Mouse (Mus musculus) ES-Bruce4 (cell line): ENCODE measurements around the gene Shh.

ENCODE experiments used
- CTCF ChIP-seq: IDR thresholded peaks from one replicate; pipeline ENCODE4 v1.8.1; 2011; ENCODE audit warnings: low read depth, low read length
- EP300 ChIP-seq: IDR thresholded peaks from 2 replicates; pipeline ENCODE4 v1.6.1; 2011; ENCODE audit warnings: low read depth, low read length; ENCODE audit not compliant: insufficient read depth
- POLR2A ChIP-seq: IDR thresholded peaks from one replicate; pipeline ENCODE4 v1.8.1; 2011; ENCODE audit warnings: low read length; ENCODE audit not compliant: insufficient read depth

DNA sequence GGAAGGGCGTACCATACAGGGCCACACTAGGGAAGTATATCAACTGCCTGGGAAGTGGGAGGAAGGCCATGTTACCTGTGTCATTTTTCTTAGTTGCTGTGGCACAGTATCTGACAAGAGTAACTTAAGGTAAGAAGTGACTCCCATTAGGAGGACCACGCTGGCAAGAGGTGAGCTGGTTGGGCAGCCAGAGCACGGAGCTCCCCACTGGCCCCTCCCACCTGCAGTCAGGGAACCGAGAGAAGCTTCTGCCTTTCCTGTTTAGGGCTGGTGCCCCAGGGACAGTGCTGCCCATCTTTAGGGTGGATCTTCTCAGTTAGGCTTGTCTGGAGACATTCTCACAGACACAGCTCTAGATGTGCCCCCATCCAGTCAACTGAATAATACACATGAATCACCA is 43.3 kb downstream of the Shh start:
- TF ChIP-seq POLR2A (no peak), CTCF (no peak), EP300 (no peak)
